Mouse (Mus musculus) gastrocnemius, adult 18-20 months (tissue): ENCODE data around the gene Eif2d. TPM values are rescaled to one million over a fixed set of nuclear protein-coding genes. Genes with fewer than 3 reads are reported as not detected.

Experiments used
- DNase-seq: peaks from one replicate; pipeline ENCODE4 v3.0.0; 2021; ENCODE audit warnings: low spot score
- total RNA-seq, 2 experiments: library from RNA; stranded (reverse); gene quantifications; 2 replicates each; pipeline ENCODE4 v1.2.3; 2021

Gene Eif2d
- total RNA-seq, 2 experiments from 2014 or later = 25.8 to 28.9 TPM

DNA sequence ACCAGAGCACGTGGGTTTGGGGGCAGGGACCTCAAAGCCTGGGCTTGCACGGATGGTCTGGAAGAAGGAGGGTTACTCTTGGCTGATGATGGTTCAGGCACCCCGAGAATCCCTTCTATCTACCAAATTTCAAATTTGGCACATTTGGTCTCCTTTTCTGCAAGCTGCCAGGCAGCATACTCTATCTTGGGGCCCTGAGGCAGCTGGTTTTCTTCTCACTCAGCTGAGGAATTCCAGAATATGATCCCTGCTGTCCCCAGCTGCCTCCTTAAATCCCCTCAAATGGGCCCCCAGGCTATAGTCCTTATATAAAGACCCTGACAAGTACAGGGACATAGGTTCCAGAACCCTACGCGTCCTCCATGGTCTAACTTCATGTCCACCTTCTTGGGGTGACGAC, 60.4 kb downstream of the Eif2d start:
- no peak for DNase-seq

DNA sequence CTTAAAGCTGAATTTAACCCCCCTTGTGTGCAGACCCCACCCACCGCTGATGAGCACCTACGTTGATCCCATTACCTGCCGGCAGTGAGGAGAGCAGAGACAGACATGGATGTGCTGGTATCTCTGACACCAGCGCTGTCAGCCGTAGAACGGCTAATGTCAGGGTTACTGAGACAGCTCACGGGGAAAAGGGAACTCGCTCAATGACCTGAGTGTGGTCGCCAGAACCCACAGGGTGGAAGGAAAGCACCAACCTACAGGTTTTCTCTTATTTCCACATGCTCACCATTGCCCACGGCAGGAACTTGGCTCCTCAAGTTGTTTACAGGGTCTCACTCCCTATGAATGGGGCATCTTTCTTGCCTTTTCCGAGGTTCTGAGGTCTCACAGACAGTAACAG, 66.0 kb downstream of the Eif2d start:
- no peak for DNase-seq

- no peak for DNase-seq
Measured at GRCm38 (mm10) chr1:131221822-131222590, 69.0 kb downstream of the Eif2d start.

- DNase-seq = no peak
Measured at GRCm38 (mm10) chr1:131223345-131223744, 70.4 kb downstream of the Eif2d start.

- no peak for DNase-seq
Measured at GRCm38 (mm10) chr1:131224848-131225471, 72.0 kb downstream of the Eif2d start.

GRCm38 (mm10) chr1:131228225-131228624, 75.2 kb downstream of the Eif2d start:
- DNase-seq = no peak

GRCm38 (mm10) chr1:131228659-131229058, 75.7 kb downstream of the Eif2d start:
- DNase-seq = no peak

DNA sequence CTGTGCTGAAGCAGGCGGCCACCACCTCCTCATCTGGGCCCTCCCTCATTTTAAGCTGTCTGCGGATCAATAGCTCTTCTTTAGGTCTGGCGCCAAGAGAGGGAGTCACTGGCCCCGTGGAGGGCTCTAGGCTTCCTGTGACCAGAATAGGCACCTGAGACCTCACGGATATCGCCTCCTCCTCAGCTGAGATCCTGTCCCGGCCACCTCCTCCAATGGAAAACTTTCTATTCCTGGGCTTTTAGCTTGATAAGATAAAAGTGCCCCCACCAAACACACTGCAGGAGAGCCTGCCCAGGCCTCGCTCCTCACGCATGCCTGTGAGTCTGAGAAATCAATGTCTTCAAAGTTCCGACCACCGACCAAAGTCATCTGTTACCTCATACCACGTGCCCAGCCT, 80.5 kb downstream of the Eif2d start:
- no peak for DNase-seq

DNA sequence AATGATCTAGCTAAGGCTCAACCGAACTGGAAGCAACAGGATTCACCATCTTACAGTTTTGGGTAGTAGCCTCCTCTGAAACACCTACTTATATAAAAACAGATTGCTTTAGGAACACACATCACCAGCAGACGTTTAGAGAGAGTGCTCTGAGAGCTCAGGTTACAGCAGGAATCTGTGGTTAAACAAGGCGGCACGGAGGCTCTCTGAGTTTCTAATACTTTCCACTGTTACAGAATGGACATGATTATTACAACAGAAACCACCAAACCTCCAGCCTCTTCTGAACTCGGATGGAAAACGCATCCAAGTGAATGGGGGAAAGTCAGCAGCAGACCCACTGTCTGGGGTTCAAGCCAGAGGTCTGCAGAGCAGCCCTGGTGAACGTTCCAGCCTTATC, 83.1 kb downstream of the Eif2d start:
- no peak for DNase-seq

Other genes with a start within 250 kb of the Eif2d start
- gene Il20, start 241.7 kb upstream of the Eif2d start, total RNA-seq = not detected
- gene Il19, start 213.1 kb upstream of the Eif2d start, total RNA-seq = not detected
- not detected for gene Il10, start 133.3 kb upstream of the Eif2d start, total RNA-seq
- 100 to 1,000 TPM; 217 to 250 TPM for gene Mapkapk2, start 55.4 kb upstream of the Eif2d start, total RNA-seq
- not detected for gene Dyrk3, start 14.8 kb upstream of the Eif2d start, total RNA-seq
- gene Rassf5, start 92.1 kb downstream of the Eif2d start, total RNA-seq = 1 to 10 TPM in 1 of 2 experiments, under 1 TPM in 1; 0.39 to 1.1 TPM
- gene Ikbke, start 126.4 kb downstream of the Eif2d start, total RNA-seq = under 1 TPM; 0.48 to 0.81 TPM